Mouse (Mus musculus) CH12.LX (cell line): ENCODE measurements around the gene Kcnh6. TPM values are rescaled to one million over a fixed set of nuclear protein-coding genes. Genes with fewer than 3 reads are reported as not detected.

Experiments
- DNase-seq: peaks from one replicate; pipeline ENCODE4 v3.0.0-alpha.2; 2013; ENCODE audit errors: extremely low read depth
- H3K27ac ChIP-seq: 2 replicates; pipeline ENCODE4 v1.5.1; 2012; ENCODE audit warnings: low read depth, mild to moderate bottlenecking, control low read depth, moderate library complexity; ENCODE audit not compliant: insufficient read depth
- H3K27me3 ChIP-seq: replicated peaks from 2 replicates; pipeline ENCODE3; 2012; ENCODE audit warnings: inconsistent platforms
- H3K36me3 ChIP-seq, 2 experiments: replicated peaks in 1 of 2; 2 replicates each; pipeline versions ENCODE3 to v1.6.1; 2012; ENCODE audit warnings: inconsistent platforms in 1 of 2, low read length in 1 of 2, mild to moderate bottlenecking in 1 of 2, mixed read lengths in 1 of 2, moderate library complexity in 1 of 2; ENCODE audit not compliant: control insufficient read depth in 1 of 2, insufficient read depth in 1 of 2
- H3K4me1 ChIP-seq, 2 experiments: 2 replicates each; pipeline ENCODE4 v1.6.1; 2012; ENCODE audit warnings: inconsistent platforms in 1 of 2, moderate library complexity in 1 of 2; ENCODE audit not compliant: insufficient read depth in 2 of 2, control insufficient read depth in 1 of 2
- H3K4me2 ChIP-seq: 2 replicates; pipeline ENCODE4 v1.6.1; 2012; ENCODE audit warnings: low read depth, mild to moderate bottlenecking, control low read depth; ENCODE audit not compliant: poor library complexity, insufficient read depth, severe bottlenecking
- H3K4me3 ChIP-seq, 3 experiments: fragments of 150-350 bp in 1 of 3; sonication (generic) in 1 of 3; replicated peaks in 1 of 3; 2 replicates each; pipeline versions ENCODE3 to v1.5.1; 2011 to 2012; ENCODE audit warnings: low read depth in 2 of 3, low read length in 2 of 3, mild to moderate bottlenecking in 2 of 3, moderate library complexity in 2 of 3, control low read depth in 1 of 3, improper control_type of control experiment in 1 of 3, inconsistent platforms in 1 of 3, mixed read lengths in 1 of 3; ENCODE audit not compliant: poor library complexity in 1 of 3
- H3K79me2 ChIP-seq: replicated peaks from 2 replicates; pipeline ENCODE4 v1.6.1; 2012; ENCODE audit warnings: mild to moderate bottlenecking, moderate library complexity; ENCODE audit not compliant: control insufficient read depth, poor library complexity, insufficient read depth, severe bottlenecking; ENCODE audit errors: extremely low read depth
- H3K9ac ChIP-seq: 2 replicates; pipeline ENCODE4 v1.6.1; 2012; ENCODE audit warnings: low read depth, mild to moderate bottlenecking, control low read depth, moderate library complexity; ENCODE audit not compliant: insufficient read depth
- H3K9me3 ChIP-seq: replicated peaks from 2 replicates; pipeline ENCODE3; 2012; ENCODE audit warnings: low read length, inconsistent platforms, mixed read lengths
- EP300 ChIP-seq: IDR thresholded peaks from 2 replicates; pipeline ENCODE4 v1.6.1; 2011; ENCODE audit warnings: low read length, improper control_type of control experiment
- HCFC1 ChIP-seq: IDR thresholded peaks from 2 replicates; pipeline ENCODE4 v1.6.1; 2012; ENCODE audit warnings: low read depth, mild to moderate bottlenecking, inconsistent platforms, low read length, improper control_type of control experiment
- IRF4 ChIP-seq: IDR thresholded peaks from 2 replicates; pipeline ENCODE4 v1.6.1; 2014; ENCODE audit warnings: low read depth, mild to moderate bottlenecking, inconsistent platforms, low read length, improper control_type of control experiment
- NELFE ChIP-seq: IDR thresholded peaks from 2 replicates; pipeline ENCODE4 v1.6.1; 2011; ENCODE audit warnings: low read depth, low read length, improper control_type of control experiment
- NRF1 ChIP-seq: IDR thresholded peaks from 2 replicates; pipeline ENCODE4 v1.6.1; 2014; ENCODE audit warnings: low read depth, mild to moderate bottlenecking, inconsistent platforms, low read length, improper control_type of control experiment, moderate library complexity
- RCOR1 ChIP-seq: conservative IDR thresholded peaks from 2 replicates; pipeline ENCODE4 v1.6.1; 2012; ENCODE audit warnings: low read depth, mild to moderate bottlenecking, inconsistent platforms, low read length, improper control_type of control experiment
- SMC3 ChIP-seq: IDR thresholded peaks from 2 replicates; pipeline ENCODE4 v1.6.1; 2011; ENCODE audit warnings: low read depth, low read length, improper control_type of control experiment
- USF1 ChIP-seq: IDR thresholded peaks from 2 replicates; pipeline ENCODE4 v1.6.1; 2014; ENCODE audit warnings: low read depth, mild to moderate bottlenecking, inconsistent platforms, low read length, improper control_type of control experiment
- ZNF384 ChIP-seq: IDR thresholded peaks from 2 replicates; pipeline ENCODE4 v1.6.1; 2012; ENCODE audit warnings: low read depth, low read length, improper control_type of control experiment, inconsistent platforms
- dilution Hi-C: fragments of 300-500 bp; cut with MboI; formaldehyde crosslinking; loops from 2 replicates; pipeline ENCODE4 v1.14.3; 2020; ENCODE audit warnings: low sequenced_read_pairs; ENCODE audit not compliant: extremely low pct_unique_long_range_greater_than_20kb, extremely low pct_ligation_motif_present
- in situ Hi-C: fragments of 300-500 bp; cut with MboI; formaldehyde crosslinking; loops from 3 replicates; pipeline ENCODE4 v1.14.3; 2019; ENCODE audit warnings: low sequenced_read_pairs, low pct_ligation_motif_present, low pct_unique_long_range_greater_than_20kb, mixed read lengths
- polyA plus RNA-seq: library from polyadenylated mRNA; unstranded; fragments of >175 nt; gene quantifications from 2 replicates; pipeline ENCODE4 v1.2.1, GENCODE M21; 2012; ENCODE audit warnings: low read depth; ENCODE audit not compliant: insufficient read length
- total RNA-seq, 2 experiments: library from RNA; depleted of rRNA; stranded (reverse); fragments of 300-350 nt in 1 of 2; fragments of >200 nt in 1 of 2; gene quantifications; 2 replicates each; pipeline ENCODE4 v1.2.3; 2012 to 2014

Gene Kcnh6
- total and polyA plus RNA-seq, 3 experiments, result 0.19 to 0.25 TPM; not detected in 1

- dilution Hi-C loops, result no loop called here
Observed at GRCm38 (mm10) chr11:106045256-106045655, 37.3 kb downstream of the Kcnh6 start.

GRCm38 (mm10) chr11:106045780-106046179 lies 37.9 kb downstream of the Kcnh6 start:
- peak; percentile 43 for DNase-seq
- H3K27ac ChIP-seq, result no peak overlapping the region
- in situ Hi-C loops, result no loop called here
- H3K27me3 ChIP-seq, result no peaks in the 10 kb centered on the region
- H3K4me2 ChIP-seq, result no peak overlapping the region
- H3K4me1 ChIP-seq, result peaks cover 11 to 45% of the 10 kb centered on the region in 2 experiments
- H3K4me3 ChIP-seq, result no peak overlapping the region
- peaks cover 33 to 77% of the 10 kb centered on the region in 2 experiments for H3K36me3 ChIP-seq
- TF ChIP-seq RCOR1 (no peak), ZNF384 (no peak), EP300 (peak; percentile 60; the same call in 1 of the 2 replicates), SMC3 (no peak), IRF4 (peak; percentile 86)
- TF ChIP-seq, all 38 proteins: peak for 2
- dilution Hi-C loops, result no loop called here
- Histone ChIP-seq H3K79me2 (peaks cover 34% of the 10 kb centered on the region), H3K9ac (no peak overlapping the region), H3K9me3 (no peaks in the 10 kb centered on the region)

More at GRCm38 (mm10) chr11:106045256-106045655, 37.3 kb downstream of the Kcnh6 start:
- H3K79me2 ChIP-seq, result peaks cover 39% of the 10 kb centered on the region
- H3K27me3 ChIP-seq, result no peaks in the 10 kb centered on the region
- in situ Hi-C loops, result no loop called here
- H3K27ac ChIP-seq, result no peak overlapping the region
- peaks cover 30 to 79% of the 10 kb centered on the region in 2 experiments for H3K36me3 ChIP-seq
- H3K4me1 ChIP-seq, result peaks cover 16 to 51% of the 10 kb centered on the region in 2 experiments
- H3K9ac ChIP-seq, result no peak overlapping the region
- no peak overlapping the region for H3K4me3 ChIP-seq
- no peak for TF ChIP-seq IRF4
- no peak for TF ChIP-seq USF1
- TF ChIP-seq HCFC1, result no peak
- TF ChIP-seq NRF1, result no peak
- H3K9me3 ChIP-seq, result no peaks in the 10 kb centered on the region
- no peak for DNase-seq
- H3K4me2 ChIP-seq, result no peak overlapping the region

GRCm38 (mm10) chr11:106046584-106046983 lies 38.7 kb downstream of the Kcnh6 start:
- no peak for TF ChIP-seq NELFE
- Histone ChIP-seq H3K9me3 (no peaks in the 10 kb centered on the region), H3K27ac (no peak overlapping the region), H3K4me1 (peaks cover 11 to 43% of the 10 kb centered on the region in 2 experiments), H3K27me3 (no peaks in the 10 kb centered on the region), H3K4me2 (no peak overlapping the region), H3K9ac (no peak overlapping the region), H3K4me3 (no peak overlapping the region), H3K79me2 (peaks cover 27% of the 10 kb centered on the region), H3K36me3 (peaks cover 40 to 84% of the 10 kb centered on the region in 2 experiments)
- DNase-seq, result no peak
- dilution Hi-C loops (no loop called here), in situ Hi-C loops (no loop called here)
